7 mouse cellular contexts compared by ENCODE assay signal in the genomic region with DNA sequence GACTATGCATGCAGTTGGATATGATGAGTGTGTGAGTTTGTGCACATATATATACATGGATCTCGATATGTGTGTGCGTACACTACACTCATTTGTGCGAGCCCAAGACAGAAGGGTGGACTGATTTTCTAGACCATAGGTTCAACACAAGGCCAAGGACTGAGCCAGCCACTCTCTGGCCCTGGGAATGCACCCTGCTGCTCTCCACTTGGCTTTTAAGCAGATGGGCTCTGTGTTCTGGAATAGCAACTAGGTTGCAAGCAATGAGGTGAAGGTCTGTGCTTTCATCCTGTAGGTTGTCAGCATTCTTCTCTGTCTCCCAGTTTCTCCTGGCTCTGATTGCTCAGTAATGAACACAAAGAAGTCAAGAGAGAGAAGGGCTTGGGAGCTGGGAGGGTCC.
"Had no signal": no experiment of that assay in that cellular context is flagged by ENCODE, and none has a peak within 500 bp of the region (broad histone marks: within the 10 kb centered on the region; RNA-seq: fewer than 3 reads in every experiment).

No protein-coding gene starts in this region.

- H3K27ac ChIP-seq: limb, embryonic 13.5 days; liver, embryonic 14.5 days; midbrain, embryonic 13.5 days had no signal

- H3K36me3 ChIP-seq: limb, embryonic 13.5 days; midbrain, embryonic 13.5 days had no signal

- DNase-seq: lung, postnatal 36 days; right cerebral cortex, postnatal 14 days; thymus, adult 18-20 months; thymus, postnatal 14 days had no signal

- H3K4me3 ChIP-seq: limb, embryonic 13.5 days; midbrain, embryonic 13.5 days had no signal
